Mouse (Mus musculus): Measurements from ENCODE around the gene Tecrl.

The Tecrl gene

DNA sequence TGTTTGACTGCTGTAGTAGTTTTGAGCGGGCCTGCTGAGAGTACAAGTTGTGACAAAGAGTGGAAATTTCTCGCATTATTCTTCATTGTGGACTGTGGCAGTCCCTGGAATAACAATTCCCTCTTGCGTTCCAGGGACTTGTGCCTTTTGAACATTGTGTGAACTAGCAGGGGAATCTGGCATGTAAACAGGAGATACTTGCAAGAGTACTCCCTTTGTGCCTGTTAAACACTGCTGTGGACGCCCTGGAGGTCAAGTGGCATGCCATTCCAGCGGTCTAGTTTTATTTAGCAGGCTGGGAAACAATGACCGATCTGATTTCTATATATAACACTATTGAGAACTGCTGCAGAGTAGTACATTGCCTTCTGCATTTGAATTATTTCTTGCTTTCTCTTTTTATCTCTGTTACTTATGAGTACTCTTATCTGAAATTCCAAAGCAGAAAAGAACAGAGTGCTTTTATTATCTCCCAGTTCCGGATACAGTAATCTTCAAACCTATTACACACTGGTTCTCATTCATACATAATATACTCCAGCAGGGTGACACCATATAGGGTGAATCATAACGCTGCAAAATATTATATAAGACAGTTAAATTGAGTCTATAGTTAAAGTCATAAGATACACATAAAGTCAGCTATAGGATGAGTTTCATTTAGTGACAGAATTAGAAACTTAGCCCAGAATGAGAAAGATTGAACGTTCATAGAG, at the start of gene Tecrl:
Tecrl (minus strand) TSS at position 350 of the 716 bp plus-strand sequence.
- Histone ChIP-seq H3K36me3 (ENCODE audit: control insufficient read depth, insufficient read depth, low read length, poor library complexity, severe bottlenecking) (no peaks in the 10 kb centered on the region), H3K27me3 (ENCODE audit: control insufficient read depth, insufficient read depth, low read length, poor library complexity, severe bottlenecking) (no peaks in the 10 kb centered on the region)
- DNase-seq (ENCODE audit: low read depth, low spot score) = no peak

DNA sequence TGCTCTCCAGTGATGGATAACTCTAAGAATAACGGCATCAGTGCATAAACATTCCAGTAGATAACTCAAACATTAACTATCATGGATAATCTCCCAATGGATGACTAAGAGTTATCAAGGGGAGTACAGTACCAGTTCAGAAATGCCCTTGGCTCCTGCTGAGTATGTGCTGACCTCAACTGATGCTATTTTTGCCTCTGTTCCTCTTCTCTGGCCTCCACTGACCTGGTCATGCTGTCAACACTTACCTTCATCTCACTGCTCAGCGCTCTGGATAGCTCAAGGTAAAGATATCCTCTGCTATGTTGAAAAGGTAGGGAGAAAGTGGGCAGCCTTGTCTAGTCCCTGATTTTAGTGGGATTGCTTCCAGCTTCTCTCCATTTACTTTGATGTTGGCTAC, 30.0 kb upstream of the Tecrl start:
- no peaks in the 10 kb centered on the region for H3K36me3 ChIP-seq (ENCODE audit: control insufficient read depth, insufficient read depth, low read length, poor library complexity, severe bottlenecking)
- no peaks in the 10 kb centered on the region for H3K27me3 ChIP-seq (ENCODE audit: control insufficient read depth, insufficient read depth, low read length, poor library complexity, severe bottlenecking)
- DNase-seq (ENCODE audit: low read depth, low spot score) = no peak

DNA sequence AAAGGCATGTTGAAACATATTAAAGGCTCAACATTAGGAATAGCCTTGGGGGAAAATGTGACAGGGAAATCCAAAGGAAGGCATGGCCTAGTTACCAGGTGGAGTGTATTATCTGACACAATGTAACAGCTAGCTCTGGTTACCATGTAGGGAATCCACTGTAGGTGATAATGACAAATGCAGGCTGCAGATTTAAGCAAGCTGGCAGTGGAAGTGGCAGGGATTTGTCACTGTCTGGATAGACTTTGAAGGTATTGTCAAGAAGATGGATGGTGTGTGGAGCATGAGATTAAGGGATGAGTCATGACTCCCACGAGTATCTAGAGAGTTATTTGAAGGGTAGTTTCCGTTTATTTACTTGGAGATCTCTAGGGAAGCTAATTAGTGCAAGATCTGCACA, 3.4 kb downstream of the Tecrl start:
- DNase-seq (ENCODE audit: low read depth, low spot score) = no peak
- H3K36me3 ChIP-seq (ENCODE audit: control insufficient read depth, insufficient read depth, low read length, poor library complexity, severe bottlenecking) = no peaks in the 10 kb centered on the region
- no peaks in the 10 kb centered on the region for H3K27me3 ChIP-seq (ENCODE audit: control insufficient read depth, insufficient read depth, low read length, poor library complexity, severe bottlenecking)

DNA sequence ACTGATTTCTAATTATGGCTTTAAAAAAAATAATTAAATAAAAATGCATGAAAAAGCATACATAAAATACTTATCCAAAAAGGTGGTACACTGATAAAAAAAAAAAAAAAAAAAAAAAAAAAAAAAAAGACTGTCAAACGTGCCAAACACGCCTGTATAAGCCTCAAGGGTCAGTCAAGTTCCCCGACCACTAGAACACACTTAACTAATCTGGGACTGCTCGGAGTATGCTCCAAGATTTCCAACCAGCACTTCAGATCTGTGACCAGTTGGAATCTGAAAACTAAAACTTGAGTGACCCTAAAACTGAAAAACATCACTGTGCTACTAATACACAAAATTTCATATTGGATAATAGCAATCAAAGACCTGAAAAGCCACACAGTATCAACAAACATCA, 15.9 kb downstream of the Tecrl start:
- H3K27me3 ChIP-seq (ENCODE audit: control insufficient read depth, insufficient read depth, low read length, poor library complexity, severe bottlenecking) = no peaks in the 10 kb centered on the region
- no peak for DNase-seq (ENCODE audit: low read depth, low spot score)
- no peaks in the 10 kb centered on the region for H3K36me3 ChIP-seq (ENCODE audit: control insufficient read depth, insufficient read depth, low read length, poor library complexity, severe bottlenecking)

DNA sequence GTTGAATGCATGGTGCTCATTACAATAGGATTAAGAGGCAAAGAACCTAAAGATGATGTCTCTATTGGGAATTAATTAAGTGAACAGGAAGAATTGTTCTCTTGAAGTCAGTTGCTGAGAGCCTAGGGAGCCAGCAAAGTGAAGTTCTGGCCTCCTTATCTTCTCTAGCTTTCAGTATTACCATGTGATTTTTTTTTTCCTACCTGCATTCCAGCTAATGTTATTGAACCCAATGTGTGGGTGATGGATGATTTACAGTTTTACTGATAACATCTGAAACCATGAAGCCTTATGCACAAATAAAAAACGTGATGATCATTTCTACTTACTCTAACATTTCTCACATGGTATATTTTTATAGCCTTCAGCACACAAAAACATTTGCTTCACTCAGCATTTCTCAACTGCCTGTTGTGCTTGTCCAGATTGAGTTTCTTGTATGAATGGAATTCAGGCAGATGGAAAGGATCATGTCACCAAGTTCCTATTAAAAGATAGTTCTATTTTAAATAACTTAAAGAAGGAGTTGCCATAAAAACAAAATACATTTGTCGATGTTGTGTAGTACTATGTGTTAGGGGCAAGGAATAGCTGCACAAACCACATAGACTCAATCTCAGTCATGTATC, 87.7 kb downstream of the Tecrl start:
- H3K36me3 ChIP-seq (ENCODE audit: control insufficient read depth, insufficient read depth, low read length, poor library complexity, severe bottlenecking) = no peaks in the 10 kb centered on the region
- DNase-seq (ENCODE audit: low read depth, low spot score) = no peak
- no peaks in the 10 kb centered on the region for H3K27me3 ChIP-seq (ENCODE audit: control insufficient read depth, insufficient read depth, low read length, poor library complexity, severe bottlenecking)

DNA sequence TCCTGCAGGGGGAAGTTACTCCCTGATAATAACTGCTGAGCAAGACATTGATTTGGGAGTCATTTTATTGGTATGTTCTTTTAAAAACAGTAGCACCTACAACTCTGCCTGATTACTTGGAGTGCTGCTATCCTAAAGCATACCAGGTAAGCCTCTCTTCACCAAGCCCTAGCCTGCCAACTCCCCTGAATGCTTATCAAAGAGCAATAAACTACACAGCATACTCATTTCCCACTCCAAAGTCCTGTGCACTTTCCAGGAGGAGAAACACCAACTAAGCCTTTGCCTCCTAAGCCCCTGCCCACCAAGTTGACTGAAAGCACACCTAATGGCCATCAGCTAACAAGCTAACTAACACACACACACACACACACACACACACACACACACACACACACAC, 94.9 kb downstream of the Tecrl start:
- DNase-seq (ENCODE audit: low read depth, low spot score) = no peak
- H3K36me3 ChIP-seq (ENCODE audit: control insufficient read depth, insufficient read depth, low read length, poor library complexity, severe bottlenecking) = no peaks in the 10 kb centered on the region
- H3K27me3 ChIP-seq (ENCODE audit: control insufficient read depth, insufficient read depth, low read length, poor library complexity, severe bottlenecking) = no peaks in the 10 kb centered on the region

DNA sequence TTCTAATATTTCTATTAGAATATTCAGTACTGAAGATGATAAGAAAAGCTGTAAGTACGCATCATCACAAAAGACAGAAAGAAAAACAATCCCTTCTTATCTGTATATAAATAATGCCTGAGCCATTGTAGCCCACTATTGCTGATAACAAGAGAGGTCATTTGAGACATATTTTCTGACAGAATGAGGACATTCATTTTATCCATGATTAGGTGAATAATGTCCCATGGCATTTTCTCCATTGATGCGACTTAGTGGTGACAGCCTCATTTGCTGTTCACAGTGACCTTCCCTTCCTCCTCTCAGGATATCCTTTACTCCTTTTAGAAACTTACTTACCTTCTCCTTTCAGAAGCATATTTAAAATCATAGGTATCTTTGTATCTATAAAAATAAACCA, 100.9 kb downstream of the Tecrl start:
- no peaks in the 10 kb centered on the region for H3K36me3 ChIP-seq (ENCODE audit: control insufficient read depth, insufficient read depth, low read length, poor library complexity, severe bottlenecking)
- DNase-seq (ENCODE audit: low read depth, low spot score) = no peak
- H3K27me3 ChIP-seq (ENCODE audit: control insufficient read depth, insufficient read depth, low read length, poor library complexity, severe bottlenecking) = no peaks in the 10 kb centered on the region

DNA sequence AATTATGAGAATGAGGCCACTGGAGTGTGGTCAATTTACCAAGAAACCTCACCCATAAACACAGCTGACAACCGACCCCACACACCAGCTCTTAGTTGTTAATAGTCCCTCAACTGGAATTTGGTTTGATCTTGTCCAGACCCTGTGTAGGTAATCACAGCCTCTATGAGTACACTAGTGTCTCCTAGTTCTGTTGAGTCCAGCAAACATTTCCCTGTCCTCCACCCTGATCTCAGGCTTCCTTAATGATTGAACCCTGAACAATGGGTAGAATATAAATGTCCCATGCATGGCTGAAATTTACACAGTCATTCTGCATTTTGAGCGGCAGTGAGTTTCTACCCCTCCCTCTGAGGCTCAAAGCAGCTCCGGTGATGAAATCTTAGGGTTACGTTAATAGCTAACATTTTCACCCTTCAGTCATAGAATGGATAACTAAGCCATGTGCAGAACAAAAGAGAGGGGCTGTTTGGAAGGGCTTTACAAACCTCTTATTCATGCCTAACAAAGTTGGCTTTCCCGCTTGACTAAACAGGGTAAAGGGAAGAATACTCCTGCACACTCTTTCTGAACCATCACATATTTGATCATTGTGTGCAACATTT, 116.0 kb downstream of the Tecrl start:
- Histone ChIP-seq H3K36me3 (ENCODE audit: control insufficient read depth, insufficient read depth, low read length, poor library complexity, severe bottlenecking) (no peaks in the 10 kb centered on the region), H3K27me3 (ENCODE audit: control insufficient read depth, insufficient read depth, low read length, poor library complexity, severe bottlenecking) (no peaks in the 10 kb centered on the region)
- no peak for DNase-seq (ENCODE audit: low read depth, low spot score)

Measured in splenic B cell, adult 2 months (primary cell).